Mouse (Mus musculus) spleen, adult 2 months (tissue): Measurements from ENCODE around the gene Det1. TPM values are rescaled to one million over a fixed set of nuclear protein-coding genes. Genes with fewer than 3 reads are reported as not detected.

ENCODE experiments used
- DNase-seq, 2 experiments: peaks; one replicate each; pipeline versions ENCODE4 v3.0.0 to v3.0.0-alpha.2; 2012 to 2021; ENCODE audit warnings: low spot score in 2 of 2, low read depth in 1 of 2
- H3K27ac ChIP-seq: fragments of 200-500 bp; 2 replicates; pipeline ENCODE4 v1.5.1; 2012; ENCODE audit warnings: low read length, inconsistent platforms; ENCODE audit not compliant: insufficient read depth
- H3K27me3 ChIP-seq: fragments of 200-500 bp; 2 replicates; pipeline ENCODE4 v1.6.1; 2012; ENCODE audit warnings: mild to moderate bottlenecking, moderate library complexity, low read length, inconsistent platforms; ENCODE audit not compliant: control insufficient read depth, insufficient read depth
- H3K36me3 ChIP-seq: fragments of 200-500 bp; 2 replicates; pipeline ENCODE4 v1.6.1; 2012; ENCODE audit warnings: mild to moderate bottlenecking, low read length, inconsistent platforms; ENCODE audit not compliant: control insufficient read depth, insufficient read depth
- H3K4me1 ChIP-seq: fragments of 200-500 bp; 2 replicates; pipeline ENCODE4 v1.6.1; 2011; ENCODE audit warnings: inconsistent platforms; ENCODE audit not compliant: control insufficient read depth, insufficient read depth, insufficient read length
- H3K4me3 ChIP-seq: fragments of 200-500 bp; 2 replicates; pipeline ENCODE4 v1.5.1; 2011; ENCODE audit warnings: mild to moderate bottlenecking, inconsistent platforms; ENCODE audit not compliant: insufficient read depth, insufficient read length; ENCODE audit errors: extremely low read depth
- CTCF ChIP-seq: fragments of 200-500 bp; IDR thresholded peaks from 2 replicates; pipeline ENCODE4 v1.5.1; 2011; ENCODE audit warnings: mild to moderate bottlenecking, inconsistent platforms; ENCODE audit not compliant: insufficient read depth, insufficient read length, insufficient replicate concordance; ENCODE audit errors: extremely low read depth
- POLR2A ChIP-seq: fragments of 200-500 bp; IDR thresholded peaks from 2 replicates; pipeline ENCODE4 v1.6.1; 2011; ENCODE audit warnings: low read depth, low read length, inconsistent platforms
- WGBS: fragments of 180-500 bp; shearing (Covaris S2); methylation state at CpG from one replicate; pipeline ENCODE4 v1.1.7; 2018; 5-methylcytosine and 5-hydroxymethylcytosine counted together
- polyA plus RNA-seq: library from polyadenylated mRNA; depleted of rRNA; stranded (reverse); fragments of >200 nt; gene quantifications from 2 replicates; pipeline ENCODE4 v1.2.3, GENCODE M21; 2012

Det1 gene
- polyA plus RNA-seq, 1 experiment = 16.1 TPM

- WGBS = 80% methylated on average over 5 of the region's 5 CpGs
These were observed 38.3 kb upstream of the Det1 start for GRCm38 (mm10) chr7:78885404-78885803.

GRCm38 (mm10) chr7:78884139-78884538 is 37.1 kb upstream of the Det1 start:
- TF ChIP-seq CTCF (no peak), POLR2A (no peak)
- Histone ChIP-seq H3K36me3 (no peaks in the 10 kb centered on the region), H3K27ac (no peak overlapping the region), H3K4me3 (no peak overlapping the region), H3K27me3 (peaks cover 18% of the 10 kb centered on the region), H3K4me1 (0 out of 2 replicates have a peak, but pooled peaks cover 2% of the 10 kb centered on the region)
- 8% methylated on average over 6 of the region's 6 CpGs for WGBS
- no peak for DNase-seq

More at GRCm38 (mm10) chr7:78885404-78885803, 38.3 kb upstream of the Det1 start:
- TF ChIP-seq CTCF (no peak), POLR2A (no peak)
- H3K27ac ChIP-seq = no peak overlapping the region
- 0 out of 2 replicates have a peak, but pooled peaks cover 2% of the 10 kb centered on the region for H3K4me1 ChIP-seq
- DNase-seq = no peak
- peaks cover 18% of the 10 kb centered on the region for H3K27me3 ChIP-seq
- H3K36me3 ChIP-seq = no peaks in the 10 kb centered on the region
- H3K4me3 ChIP-seq = no peak overlapping the region

- H3K4me3 ChIP-seq = no peak overlapping the region
- H3K4me1 ChIP-seq = 0 out of 2 replicates have a peak, but pooled peaks cover 2% of the 10 kb centered on the region
- peaks cover 18% of the 10 kb centered on the region for H3K27me3 ChIP-seq
- no peak overlapping the region for H3K27ac ChIP-seq
- H3K36me3 ChIP-seq = no peaks in the 10 kb centered on the region
- no peak for DNase-seq
- TF ChIP-seq CTCF = no peak
- TF ChIP-seq POLR2A = no peak
- 19% methylated on average over 8 of the region's 8 CpGs for WGBS
These were observed 36.6 kb upstream of the Det1 start for GRCm38 (mm10) chr7:78883726-78884060.

- 6% methylated on average over 34 of the region's 34 CpGs for WGBS
- TF ChIP-seq POLR2A (no peak), CTCF (no peak)
These were observed 36.1 kb upstream of the Det1 start for GRCm38 (mm10) chr7:78883016-78883725.

GRCm38 (mm10) chr7:78882469-78882837 is 35.4 kb upstream of the Det1 start:
- H3K27ac ChIP-seq = no peak overlapping the region
- WGBS = 6% methylated on average over 23 of the region's 23 CpGs
- H3K27me3 ChIP-seq = peaks cover 18% of the 10 kb centered on the region
- no peaks in the 10 kb centered on the region for H3K36me3 ChIP-seq
- no peak for DNase-seq
- no peak for TF ChIP-seq CTCF
- TF ChIP-seq POLR2A = no peak
- H3K4me1 ChIP-seq = 0 out of 2 replicates have a peak, but pooled peaks cover 2% of the 10 kb centered on the region
- no peak overlapping the region for H3K4me3 ChIP-seq

More at GRCm38 (mm10) chr7:78883016-78883725, 36.1 kb upstream of the Det1 start:
- peaks cover 18% of the 10 kb centered on the region for H3K27me3 ChIP-seq
- 0 out of 2 replicates have a peak, but pooled peaks cover 2% of the 10 kb centered on the region for H3K4me1 ChIP-seq
- H3K4me3 ChIP-seq = no peak overlapping the region
- H3K36me3 ChIP-seq = no peaks in the 10 kb centered on the region
- no peak for DNase-seq
- H3K27ac ChIP-seq = no peak overlapping the region

GRCm38 (mm10) chr7:78881607-78882468 is 34.8 kb upstream of the Det1 start:
- TF ChIP-seq POLR2A = no peak
- no peak for TF ChIP-seq CTCF
- peaks cover 18% of the 10 kb centered on the region for H3K27me3 ChIP-seq
- H3K36me3 ChIP-seq = no peaks in the 10 kb centered on the region
- 25% methylated on average over 16 of the region's 16 CpGs for WGBS
- 0 out of 2 replicates have a peak, but pooled peaks cover 2% of the 10 kb centered on the region for H3K4me1 ChIP-seq
- H3K27ac ChIP-seq = no peak overlapping the region
- DNase-seq = no peak
- no peak overlapping the region for H3K4me3 ChIP-seq

- Histone ChIP-seq H3K27me3 (no peaks in the 10 kb centered on the region), H3K27ac (no peak overlapping the region), H3K36me3 (no peaks in the 10 kb centered on the region), H3K4me1 (no peaks in the 10 kb centered on the region), H3K4me3 (no peak overlapping the region)
- TF ChIP-seq CTCF (no peak), POLR2A (no peak)
- WGBS = 83% methylated on average over 5 of the region's 5 CpGs
- DNase-seq = no peak
These were observed 25.8 kb upstream of the Det1 start for GRCm38 (mm10) chr7:78872831-78873230.
